Mouse (Mus musculus) MEL (cell line): ENCODE results near the gene Alox8. TPM values are rescaled to one million over a fixed set of nuclear protein-coding genes. Genes with fewer than 3 reads are reported as not detected.

Experiments used
- DNase-seq: peaks from one replicate; pipeline ENCODE4 v3.0.0; 2011; ENCODE audit warnings: low read depth, low spot score
- H3K27ac ChIP-seq: 2 replicates; pipeline ENCODE4 v1.5.1; 2012; ENCODE audit warnings: low read depth, mild to moderate bottlenecking, control low read depth, low read length, moderate library complexity; ENCODE audit not compliant: control insufficient read depth
- H3K27me3 ChIP-seq, 2 experiments: fragments of 150-350 bp in 1 of 2; sonication (generic) in 1 of 2; 2 replicates each; pipeline ENCODE4 v1.6.1; 2012; ENCODE audit warnings: low read length in 2 of 2, mild to moderate bottlenecking in 2 of 2, improper control_type of control experiment in 1 of 2, moderate library complexity in 1 of 2; ENCODE audit not compliant: insufficient read depth in 2 of 2, control insufficient read depth in 1 of 2
- H3K36me3 ChIP-seq, 2 experiments: 2 replicates each; pipeline ENCODE4 v1.6.1; 2012 to 2014; ENCODE audit warnings: low read length in 2 of 2, improper control_type of control experiment in 1 of 2, inconsistent platforms in 1 of 2, mild to moderate bottlenecking in 1 of 2; ENCODE audit not compliant: insufficient read depth in 2 of 2, control insufficient read depth in 1 of 2
- H3K4me1 ChIP-seq, 2 experiments: fragments of 150-350 bp in 1 of 2; sonication (generic) in 1 of 2; 2 replicates each; pipeline ENCODE4 v1.6.1; 2012; ENCODE audit warnings: low read length in 2 of 2, improper control_type of control experiment in 1 of 2, mild to moderate bottlenecking in 1 of 2; ENCODE audit not compliant: insufficient read depth in 2 of 2, control insufficient read depth in 1 of 2
- H3K4me3 ChIP-seq, 2 experiments: fragments of 150-350 bp in 1 of 2; sonication (generic) in 1 of 2; 2 replicates each; pipeline ENCODE4 v1.5.1; 2012; ENCODE audit warnings: low read depth in 2 of 2, low read length in 2 of 2, mild to moderate bottlenecking in 2 of 2, moderate library complexity in 2 of 2, control low read depth in 1 of 2, improper control_type of control experiment in 1 of 2; ENCODE audit not compliant: control insufficient read depth in 1 of 2, insufficient read depth in 1 of 2
- H3K79me2 ChIP-seq: 2 replicates; pipeline ENCODE4 v1.6.1; 2012; ENCODE audit warnings: mild to moderate bottlenecking, low read length, moderate library complexity; ENCODE audit not compliant: control insufficient read depth, poor library complexity, insufficient read depth
- H3K9ac ChIP-seq: 2 replicates; pipeline ENCODE4 v1.6.1; 2012; ENCODE audit warnings: low read depth, mild to moderate bottlenecking, control low read depth, low read length, moderate library complexity; ENCODE audit not compliant: control insufficient read depth, poor library complexity, severe bottlenecking
- H3K9me3 ChIP-seq: fragments of 150-350 bp; sonication (generic); replicated peaks from 2 replicates; pipeline ENCODE4 v1.6.1; 2012; ENCODE audit warnings: mild to moderate bottlenecking, low read length, improper control_type of control experiment, moderate library complexity; ENCODE audit not compliant: insufficient read depth
- BHLHE40 ChIP-seq: IDR thresholded peaks from 2 replicates; pipeline ENCODE4 v1.6.1; 2012; ENCODE audit warnings: low read depth, mild to moderate bottlenecking, inconsistent platforms, low read length, improper control_type of control experiment, borderline replicate concordance
- CHD1 ChIP-seq: IDR thresholded peaks from 2 replicates; pipeline ENCODE4 v1.6.1; 2012; ENCODE audit warnings: low read depth, mild to moderate bottlenecking, inconsistent platforms, low read length, improper control_type of control experiment
- CTCF ChIP-seq, 3 experiments: IDR thresholded peaks in 2 of 3; conservative IDR thresholded peaks in 1 of 3; 2 replicates each; pipeline ENCODE4 v1.5.1; 2011 to 2012; ENCODE audit warnings: low read length in 3 of 3, low read depth in 2 of 3, mild to moderate bottlenecking in 2 of 3, improper control_type of control experiment in 1 of 3, inconsistent platforms in 1 of 3, mixed read lengths in 1 of 3, moderate library complexity in 1 of 3; ENCODE audit not compliant: control insufficient read depth in 1 of 3, insufficient read depth in 1 of 3, poor library complexity in 1 of 3, severe bottlenecking in 1 of 3
- ELF1 ChIP-seq: IDR thresholded peaks from 2 replicates; pipeline ENCODE4 v1.6.1; 2014; ENCODE audit warnings: low read depth, mild to moderate bottlenecking, inconsistent platforms, low read length, improper control_type of control experiment, moderate library complexity
- EP300 ChIP-seq, 2 experiments: IDR thresholded peaks; 2 replicates each; pipeline ENCODE4 v1.6.1; 2011; ENCODE audit warnings: improper control_type of control experiment in 2 of 2, low read length in 2 of 2, low read depth in 1 of 2, mild to moderate bottlenecking in 1 of 2
- ETS1 ChIP-seq: IDR thresholded peaks from 2 replicates; pipeline ENCODE4 v1.6.1; 2012; ENCODE audit warnings: low read depth, mild to moderate bottlenecking, inconsistent platforms, low read length, improper control_type of control experiment, moderate library complexity
- GABPA ChIP-seq: IDR thresholded peaks from 2 replicates; pipeline ENCODE4 v1.6.1; 2012; ENCODE audit warnings: low read depth, mild to moderate bottlenecking, inconsistent platforms, low read length, improper control_type of control experiment, moderate library complexity
- GATA1 ChIP-seq: IDR thresholded peaks from 2 replicates; pipeline ENCODE4 v1.6.1; 2011; ENCODE audit warnings: low read depth, low read length, improper control_type of control experiment
- HCFC1 ChIP-seq: IDR thresholded peaks from 2 replicates; pipeline ENCODE4 v1.6.1; 2012; ENCODE audit warnings: low read depth, mild to moderate bottlenecking, inconsistent platforms, low read length, improper control_type of control experiment, moderate library complexity
- JUND ChIP-seq: IDR thresholded peaks from 2 replicates; pipeline ENCODE4 v1.6.1; 2011; ENCODE audit warnings: low read depth, mild to moderate bottlenecking, improper control_type of control experiment, low read length
- MAFK ChIP-seq: IDR thresholded peaks from 2 replicates; pipeline ENCODE4 v1.6.1; 2011; ENCODE audit warnings: low read depth, mild to moderate bottlenecking, low read length, improper control_type of control experiment, borderline replicate concordance
- MAX ChIP-seq: IDR thresholded peaks from 2 replicates; pipeline ENCODE4 v1.6.1; 2011; ENCODE audit warnings: low read length, improper control_type of control experiment
- MAZ ChIP-seq: IDR thresholded peaks from 2 replicates; pipeline ENCODE4 v1.6.1; 2012; ENCODE audit warnings: low read depth, mild to moderate bottlenecking, inconsistent platforms, low read length, improper control_type of control experiment
- MYB ChIP-seq: IDR thresholded peaks from 2 replicates; pipeline ENCODE4 v1.6.1; 2011; ENCODE audit warnings: mild to moderate bottlenecking, low read depth, low read length, improper control_type of control experiment
- MYC ChIP-seq: IDR thresholded peaks from 2 replicates; pipeline ENCODE4 v1.6.1; 2011; ENCODE audit warnings: low read depth, mild to moderate bottlenecking, low read length, improper control_type of control experiment, moderate library complexity
- POLR2AphosphoS2 ChIP-seq: IDR thresholded peaks from 2 replicates; pipeline ENCODE4 v1.6.1; 2011; ENCODE audit warnings: low read length, improper control_type of control experiment
- POLR2AphosphoS5 ChIP-seq: IDR thresholded peaks from 2 replicates; pipeline ENCODE4 v1.6.1; 2012; ENCODE audit warnings: low read depth, borderline replicate concordance, mild to moderate bottlenecking, inconsistent platforms, low read length, moderate library complexity, mixed read lengths
- RAD21 ChIP-seq: IDR thresholded peaks from 2 replicates; pipeline ENCODE4 v1.6.1; 2011; ENCODE audit warnings: mild to moderate bottlenecking, low read depth, low read length, improper control_type of control experiment
- SMC3 ChIP-seq: IDR thresholded peaks from 2 replicates; pipeline ENCODE4 v1.6.1; 2011; ENCODE audit warnings: low read depth, low read length, improper control_type of control experiment
- USF1 ChIP-seq: IDR thresholded peaks from 2 replicates; pipeline ENCODE4 v1.6.1; 2014; ENCODE audit warnings: low read depth, mild to moderate bottlenecking, inconsistent platforms, low read length, improper control_type of control experiment, moderate library complexity
- USF2 ChIP-seq, 2 experiments: IDR thresholded peaks; 2 replicates each; pipeline ENCODE4 v1.6.1; 2011 to 2012; ENCODE audit warnings: improper control_type of control experiment in 2 of 2, low read length in 2 of 2, borderline replicate concordance in 1 of 2, inconsistent platforms in 1 of 2, low read depth in 1 of 2, mild to moderate bottlenecking in 1 of 2; ENCODE audit not compliant: insufficient read depth in 1 of 2
- ZC3H11A ChIP-seq: IDR thresholded peaks from 2 replicates; pipeline ENCODE4 v1.6.1; 2012; ENCODE audit warnings: low read depth, mild to moderate bottlenecking, inconsistent platforms, low read length, improper control_type of control experiment
- ZMIZ1 ChIP-seq: IDR thresholded peaks from 2 replicates; pipeline ENCODE4 v1.6.1; 2012; ENCODE audit warnings: low read depth, mild to moderate bottlenecking, inconsistent platforms, low read length, improper control_type of control experiment, moderate library complexity
- polyA plus RNA-seq, 2 experiments: library from polyadenylated mRNA; stranded (reverse) in 1 of 2; unstranded in 1 of 2; fragments of >175 nt in 1 of 2; fragments of >200 nt in 1 of 2; gene quantifications; 2 replicates each; pipeline versions ENCODE4 v1.2.1 to v1.2.4; 2012; ENCODE audit warnings: low replicate concordance in 2 of 2, low read depth in 1 of 2; ENCODE audit not compliant: insufficient read length in 2 of 2, insufficient read depth in 1 of 2, missing spikeins in 1 of 2
- total RNA-seq: library from RNA; depleted of rRNA; stranded (reverse); fragments of 300-350 nt; gene quantifications from 2 replicates; pipeline ENCODE4 v1.2.3, GENCODE M21; 2012

The Alox8 gene
- total and polyA plus RNA-seq, 3 experiments = 0.07 to 0.31 TPM; not detected in 1

- Histone ChIP-seq H3K4me1 (no peaks in the 10 kb centered on the region), H3K4me3 (no peak overlapping the region), H3K36me3 (no peaks in the 10 kb centered on the region), H3K79me2 (no peaks in the 10 kb centered on the region), H3K27ac (no peak overlapping the region), H3K9ac (no peak overlapping the region), H3K27me3 (peaks cover 16 to 19% of the 10 kb centered on the region in 2 experiments), H3K9me3 (no peaks in the 10 kb centered on the region)
- no peak for DNase-seq
- no peak for TF ChIP-seq CHD1
- TF ChIP-seq CTCF (IDR thresholded peaks at IDR 0.05 in 2 of 3, conservative IDR thresholded peaks at IDR 0.05 in 1 of 3; ENCODE audit: control insufficient read depth in 1 of 3, insufficient read depth in 1 of 3, low read depth in 2 of 3, low read length in 3 of 3, poor library complexity in 1 of 3, severe bottlenecking in 1 of 3) = peak in 1 of 3 experiments; percentile 9; a peak in 1 of 6 replicates
Measured at GRCm38 (mm10) chr11:69196766-69197165, 877 bp downstream of the Alox8 start.

- peaks cover 15 to 16% of the 10 kb centered on the region in 2 experiments for H3K27me3 ChIP-seq
Measured at GRCm38 (mm10) chr11:69192840-69193239, 4.8 kb downstream of the Alox8 start.

GRCm38 (mm10) chr11:69185936-69186335, 11.7 kb downstream of the Alox8 start:
- Histone ChIP-seq H3K79me2 (no peaks in the 10 kb centered on the region), H3K4me1 (no peaks in the 10 kb centered on the region), H3K27ac (no peak overlapping the region), H3K9ac (no peak overlapping the region), H3K9me3 (no peaks in the 10 kb centered on the region), H3K4me3 (no peak overlapping the region), H3K36me3 (no peaks in the 10 kb centered on the region), H3K27me3 (peaks cover 3 to 4% of the 10 kb centered on the region in 2 experiments; a peak in 3 of 4 replicates)
- DNase-seq = no peak
- TF ChIP-seq ZC3H11A = no peak
- no peak for TF ChIP-seq JUND
- TF ChIP-seq MYB = no peak
- TF ChIP-seq EP300 (IDR thresholded peaks at IDR 0.05; ENCODE audit: low read depth in 1 of 2, low read length in 2 of 2) = no peak
- no peak for TF ChIP-seq BHLHE40
- no peak for TF ChIP-seq ZMIZ1
- no peak for TF ChIP-seq USF2 (IDR thresholded peaks at IDR 0.05; ENCODE audit: borderline replicate concordance in 1 of 2, insufficient read depth in 1 of 2, low read depth in 1 of 2, low read length in 2 of 2)
- TF ChIP-seq ELF1 = no peak
- no peak for TF ChIP-seq USF1
- no peak for TF ChIP-seq GATA1
- TF ChIP-seq MAFK = no peak
- TF ChIP-seq POLR2AphosphoS5 = no peak
- no peak for TF ChIP-seq MYC
- no peak for TF ChIP-seq HCFC1
- TF ChIP-seq MAX = no peak
- no peak for TF ChIP-seq CTCF (IDR thresholded peaks at IDR 0.05 in 2 of 3, conservative IDR thresholded peaks at IDR 0.05 in 1 of 3; ENCODE audit: control insufficient read depth in 1 of 3, insufficient read depth in 1 of 3, low read depth in 2 of 3, low read length in 3 of 3, poor library complexity in 1 of 3, severe bottlenecking in 1 of 3)

More at GRCm38 (mm10) chr11:69192840-69193239, 4.8 kb downstream of the Alox8 start:
- Histone ChIP-seq H3K27ac (no peak overlapping the region), H3K4me3 (no peak overlapping the region), H3K79me2 (no peaks in the 10 kb centered on the region), H3K9ac (no peak overlapping the region), H3K36me3 (no peaks in the 10 kb centered on the region), H3K9me3 (no peaks in the 10 kb centered on the region), H3K4me1 (no peaks in the 10 kb centered on the region)
- peak; percentile 62 for DNase-seq
- TF ChIP-seq HCFC1 (no peak), USF1 (no peak), ZC3H11A (peak; percentile 55; the same call in 1 of the 2 replicates), RAD21 (peak; percentile 87), GABPA (no peak), MAZ (no peak), CTCF (IDR thresholded peaks at IDR 0.05 in 2 of 3, conservative IDR thresholded peaks at IDR 0.05 in 1 of 3; ENCODE audit: control insufficient read depth in 1 of 3, insufficient read depth in 1 of 3, low read depth in 2 of 3, low read length in 3 of 3, poor library complexity in 1 of 3, severe bottlenecking in 1 of 3) (peak; percentile 71 to 88 (median 72)), MAX (no peak), ETS1 (no peak), SMC3 (peak; percentile 84), POLR2AphosphoS2 (no peak)
